Mouse (Mus musculus) C2C12 (cell line): ENCODE measurements around the gene Map4.

Experiments used
- CTCF ChIP-seq: IDR thresholded peaks from one replicate; pipeline ENCODE4 v1.5.1; 2011; ENCODE audit not compliant: control insufficient read depth, insufficient read depth, insufficient read length
- MAX ChIP-seq: IDR thresholded peaks from one replicate; pipeline ENCODE4 v1.6.1; 2011; ENCODE audit warnings: mild to moderate bottlenecking, control low read depth
- MYOD1 ChIP-seq: IDR thresholded peaks from one replicate; pipeline ENCODE4 v1.6.1; 2011; ENCODE audit warnings: low read depth; ENCODE audit not compliant: control insufficient read depth, insufficient read length
- USF1 ChIP-seq: IDR thresholded peaks from one replicate; pipeline ENCODE4 v1.6.1; 2011; ENCODE audit warnings: low read depth, mild to moderate bottlenecking, control low read depth, moderate library complexity

DNA sequence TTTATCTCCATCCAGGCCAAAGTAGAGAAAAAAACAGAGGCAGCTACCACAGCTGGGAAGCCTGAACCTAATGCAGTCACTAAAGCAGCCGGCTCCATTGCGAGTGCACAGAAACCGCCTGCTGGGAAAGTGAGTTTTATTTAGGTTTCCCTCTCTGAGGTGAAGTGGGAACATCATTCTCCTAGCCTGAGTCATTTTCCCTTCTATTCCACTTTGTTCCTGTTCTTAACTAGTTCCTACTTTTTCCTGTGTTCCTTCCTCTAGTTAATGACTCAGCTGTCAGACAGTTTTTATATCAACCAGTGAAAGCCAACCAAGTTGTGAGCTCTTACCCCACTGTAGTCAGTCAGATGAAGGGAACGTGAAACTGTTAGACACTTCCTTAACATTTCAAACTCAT is 139.8 kb downstream of the Map4 start:
- no peak for TF ChIP-seq CTCF
- no peak for TF ChIP-seq USF1
- TF ChIP-seq MAX = no peak
- TF ChIP-seq MYOD1 = no peak
